Comparison of ENCODE assay signal across 28 mouse cellular contexts in the genomic region with DNA sequence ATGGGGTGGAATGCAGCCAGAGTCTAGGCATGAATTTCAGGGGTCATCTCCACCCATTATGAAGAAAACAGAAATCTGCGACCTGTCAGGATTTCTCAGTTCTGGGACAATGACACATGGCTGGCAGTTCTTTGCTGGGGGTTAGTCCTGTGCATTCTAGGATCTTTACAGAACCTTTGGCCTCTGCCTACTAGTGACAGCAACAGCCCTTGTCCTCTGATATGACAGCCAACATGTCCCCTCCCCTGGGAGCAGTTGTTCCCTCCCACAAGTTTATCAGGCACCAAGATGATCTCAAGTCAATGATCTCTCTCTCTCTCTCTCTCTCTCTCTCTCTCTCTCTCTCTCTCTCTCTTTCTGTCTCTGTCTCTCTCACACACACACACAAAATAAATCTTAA. TPM values are rescaled to one million over a fixed set of nuclear protein-coding genes. Genes with fewer than 3 reads are reported as not detected.
"Had no signal": no experiment of that assay in that cellular context is flagged by ENCODE, and none has a peak within 500 bp of the region (broad histone marks: within the 10 kb centered on the region; RNA-seq: fewer than 3 reads in every experiment).

No protein-coding gene starts in this region.

- H3K27ac ChIP-seq: gastrocnemius, adult 2 months; heart, adult 2 months; heart, embryonic 13.5 days; heart, embryonic 15.5 days; hindbrain, embryonic 13.5 days; hindbrain, embryonic 15.5 days; hindbrain, postnatal 0 days; layer of hippocampus, adult 2 months; left cerebral cortex, adult 2 months; limb, embryonic 10.5 days; limb, embryonic 12.5 days; liver, embryonic 13.5 days; liver, embryonic 15.5 days had no signal

- ATAC-seq: hindbrain, postnatal 0 days had no signal

- H3K36me3 ChIP-seq: heart, embryonic 13.5 days; heart, embryonic 15.5 days; hindbrain, embryonic 13.5 days; hindbrain, embryonic 15.5 days; limb, embryonic 10.5 days; limb, embryonic 12.5 days; liver, embryonic 13.5 days; liver, embryonic 15.5 days had no signal

- H3K27me3 ChIP-seq: heart, embryonic 13.5 days; heart, embryonic 15.5 days; hindbrain, embryonic 13.5 days; hindbrain, embryonic 15.5 days; limb, embryonic 12.5 days; liver, embryonic 13.5 days; liver, embryonic 15.5 days had no signal

- H3K9ac ChIP-seq: heart, embryonic 13.5 days; heart, embryonic 15.5 days; hindbrain, embryonic 13.5 days; hindbrain, embryonic 15.5 days; limb, embryonic 12.5 days; liver, embryonic 13.5 days; liver, embryonic 15.5 days had no signal

- H3K9me3 ChIP-seq: heart, embryonic 13.5 days; heart, embryonic 15.5 days; hindbrain, embryonic 13.5 days; hindbrain, embryonic 15.5 days; limb, embryonic 10.5 days; limb, embryonic 12.5 days; liver, embryonic 13.5 days; liver, embryonic 15.5 days had no signal

- H3K4me1 ChIP-seq: heart, embryonic 13.5 days; heart, embryonic 15.5 days; hindbrain, embryonic 13.5 days; hindbrain, embryonic 15.5 days; limb, embryonic 10.5 days; limb, embryonic 12.5 days; liver, embryonic 13.5 days; liver, embryonic 15.5 days had no signal

- H3K4me3 ChIP-seq: gastrocnemius, adult 2 months; heart, adult 2 months; heart, embryonic 13.5 days; heart, embryonic 15.5 days; hindbrain, embryonic 13.5 days; hindbrain, embryonic 15.5 days; layer of hippocampus, adult 2 months; left cerebral cortex, adult 2 months; limb, embryonic 10.5 days; limb, embryonic 12.5 days; liver, embryonic 13.5 days; liver, embryonic 15.5 days had no signal

- H3K4me2 ChIP-seq: heart, embryonic 11.5 days; heart, embryonic 13.5 days; heart, embryonic 15.5 days; hindbrain, embryonic 13.5 days; hindbrain, embryonic 15.5 days; limb, embryonic 12.5 days; liver, embryonic 13.5 days; liver, embryonic 15.5 days had no signal

- DNase-seq: gastrocnemius, adult 2 months; gastrocnemius, postnatal 10 days; gastrocnemius, postnatal 25 days; heart, adult 2 months; heart, postnatal 14 days; heart, postnatal 36 days; kidney, adult 18-20 months; kidney, adult 8-10 months; kidney, postnatal 10 days; kidney, postnatal 25 days; kidney, postnatal 4 days; liver, embryonic 13.5 days had no signal

RNA-seq across cellular contexts. Expression of a gene that starts 6.5 kb away (rescaled TPM):
- total RNA-seq: gastrocnemius, adult 2 months; gastrocnemius, postnatal 10 days; gastrocnemius, postnatal 25 days; granulocyte monocyte progenitor cell, adult 5-6 weeks; heart, adult 2 months; hematopoietic stem cell, adult 5-6 weeks; layer of hippocampus, adult 2 months; layer of hippocampus, postnatal 25 days; left cerebral cortex, adult 2 months; left cerebral cortex, postnatal 36 days had no signal
- polyA plus RNA-seq: heart, embryonic 11.5 days; heart, embryonic 13.5 days; hindbrain, embryonic 11.5 days; hindbrain, embryonic 13.5 days; limb, embryonic 10.5 days; limb, embryonic 12.5 days had no signal
